Mouse (Mus musculus) left cerebral cortex, postnatal 25 days (tissue): ENCODE results near the gene Bri3. TPM values are rescaled to one million over a fixed set of nuclear protein-coding genes. Genes with fewer than 3 reads are reported as not detected.

Source experiments
- DNase-seq, 2 experiments: peaks; one replicate each; pipeline ENCODE4 v3.0.0; 2022; ENCODE audit warnings: low spot score in 2 of 2, mixed read lengths in 1 of 2
- intact Hi-C: fragments of 180-260 bp; cut with DNase I; formaldehyde crosslinking; loops from one replicate; pipeline ENCODE4 v1.15.1; 2025
- total RNA-seq, 2 experiments: library from RNA; stranded (reverse); gene quantifications; 2 replicates each; pipeline ENCODE4 v1.2.3; 2021

Bri3 gene
- 10 to 100 TPM; 64.0 to 65.8 TPM for total RNA-seq

DNA sequence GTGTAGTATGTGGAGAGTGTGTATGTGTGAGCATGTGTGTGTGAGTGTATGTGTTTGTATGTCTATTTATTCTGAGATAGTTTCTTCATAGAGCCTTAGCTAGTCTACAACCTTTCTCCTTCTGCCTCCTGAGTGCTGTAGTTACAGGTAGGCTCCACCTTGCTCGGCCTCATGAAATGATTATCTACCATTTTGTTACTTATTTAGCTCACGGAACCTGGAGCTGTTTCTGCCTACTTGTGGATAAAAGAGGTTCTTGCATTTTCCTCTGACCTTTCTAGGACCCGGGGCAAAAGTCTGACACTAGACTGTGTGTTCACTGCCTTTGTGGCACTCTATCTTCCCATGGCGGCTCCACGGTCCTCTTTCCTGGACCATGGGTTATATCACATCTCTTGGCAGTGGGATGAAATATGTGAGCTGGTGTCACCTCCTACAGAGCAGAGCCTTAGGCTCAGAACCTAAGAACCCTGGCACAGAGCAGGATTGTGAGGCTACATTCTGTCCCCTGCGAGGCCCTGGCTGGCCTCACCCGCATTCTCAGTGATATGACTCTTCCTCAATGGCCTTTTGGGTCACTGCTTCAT lies at the start of gene Bri3:
Gene Bri3, plus strand, starts transcription at position 537 of the 587 bp plus-strand sequence.
- intact Hi-C loops = no loop called here
- DNase-seq = no peak

DNA sequence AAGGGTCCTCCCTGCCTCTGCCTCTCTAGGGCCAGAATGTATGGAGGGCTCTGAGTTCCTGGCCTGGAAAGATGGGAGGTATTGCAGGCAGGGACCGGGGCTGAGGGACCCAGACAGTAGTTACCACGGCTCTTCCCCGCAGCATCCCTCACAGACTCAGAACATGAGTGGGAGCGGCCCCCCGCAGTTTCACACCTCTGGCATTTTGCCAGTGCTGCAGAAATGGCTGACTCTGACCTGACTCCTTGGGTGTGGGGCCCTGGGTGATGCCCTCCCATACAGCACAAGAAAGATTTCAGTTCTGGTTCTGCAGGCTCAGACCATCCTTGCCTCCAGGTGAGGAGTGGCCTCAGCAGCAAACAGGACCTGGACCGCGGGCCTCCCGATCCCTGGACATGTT lies 48.7 kb upstream of the Bri3 start:
- intact Hi-C loops = no loop called here
- no peak for DNase-seq

DNA sequence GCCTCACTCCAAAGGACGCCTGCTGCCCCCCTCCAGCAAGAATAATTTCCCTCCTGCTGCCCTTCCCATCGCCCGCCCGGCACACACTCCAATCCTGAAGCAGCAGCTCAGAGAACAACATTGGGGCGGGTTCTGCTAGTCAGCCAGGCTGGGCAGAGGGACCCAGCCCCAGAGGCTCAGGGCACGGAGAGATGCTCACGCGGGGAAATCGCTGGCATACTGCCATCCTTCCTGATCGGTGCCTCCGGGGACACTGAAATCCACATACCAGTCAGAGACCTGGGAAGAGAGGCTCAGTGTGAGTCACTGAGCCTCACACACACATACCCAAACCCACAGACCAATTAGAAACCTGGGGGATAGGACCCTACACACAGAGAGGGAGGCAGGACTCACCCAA lies 43.6 kb upstream of the Bri3 start:
- DNase-seq = no peak
- intact Hi-C loops = no loop called here

DNA sequence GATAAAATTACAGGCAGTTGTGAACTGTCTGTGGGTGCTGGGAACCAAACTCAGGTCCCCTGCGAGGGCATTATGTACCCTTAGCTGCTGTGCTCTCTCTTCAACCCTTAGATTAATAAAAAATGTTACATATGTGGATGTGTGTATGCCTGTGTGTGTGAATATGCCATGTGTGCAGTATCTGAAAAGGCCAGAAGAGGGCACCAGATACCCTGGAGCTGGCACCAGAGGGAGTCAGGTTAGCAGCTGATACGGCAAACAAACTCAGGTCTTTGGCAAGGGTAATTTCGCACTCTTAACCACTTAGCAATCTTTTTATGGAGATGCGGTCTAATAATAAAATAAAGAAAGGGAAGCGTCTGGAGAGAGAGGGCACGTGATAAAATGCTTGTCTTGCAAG lies 41.8 kb upstream of the Bri3 start:
- intact Hi-C loops = no loop called here
- DNase-seq = no peak

- DNase-seq = no peak
- intact Hi-C loops = no loop called here
Measured at GRCm38 (mm10) chr5:144203398-144203959, 40.8 kb upstream of the Bri3 start.

DNA sequence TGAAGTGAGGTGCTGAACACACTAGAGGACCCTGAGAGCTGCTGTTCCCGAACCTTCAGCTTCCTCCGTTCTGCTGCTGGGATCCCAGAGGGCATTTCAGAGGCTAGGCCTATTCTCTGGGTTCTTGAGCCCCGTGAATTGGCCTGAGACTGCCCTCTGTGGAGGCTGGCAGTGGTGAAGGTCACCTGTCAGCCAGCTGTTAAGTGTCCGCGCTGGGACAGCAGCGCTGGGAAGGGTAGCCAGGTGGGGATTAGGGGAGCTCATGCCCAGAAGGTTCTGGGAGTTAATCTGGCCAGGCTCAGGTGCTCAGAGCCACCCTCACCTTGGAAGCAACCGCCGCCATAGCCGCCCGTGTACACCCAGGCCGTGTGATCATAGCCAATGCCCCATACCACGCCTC lies 39.9 kb upstream of the Bri3 start:
- intact Hi-C loops = no loop called here
- DNase-seq = no peak

GRCm38 (mm10) chr5:144204911-144205310 lies 39.3 kb upstream of the Bri3 start:
- no peak for DNase-seq
- intact Hi-C loops = loop anchor here (5.0 kb wide), 1 partner anchor 532 kb away; no protein-coding TSS in a partner anchor

DNA sequence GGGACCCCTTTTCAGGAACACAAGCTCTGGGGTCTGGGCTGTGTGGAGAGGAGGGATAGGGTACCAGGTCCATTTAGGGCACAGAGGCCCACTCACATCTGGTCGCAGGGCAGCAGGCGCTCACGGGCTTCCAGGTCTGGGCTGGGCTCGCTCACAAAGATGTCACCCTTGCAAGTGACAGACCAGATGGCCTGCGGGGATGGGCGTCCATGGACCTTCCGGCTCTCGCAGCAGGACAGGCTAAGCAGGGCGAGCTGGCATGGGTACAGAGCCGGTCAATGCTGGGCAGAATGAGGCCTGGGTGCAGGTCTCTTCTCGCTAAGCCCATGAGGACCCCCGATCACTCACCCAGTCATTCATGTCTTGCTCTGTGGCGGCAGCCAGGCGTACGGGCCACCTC lies 38.2 kb upstream of the Bri3 start:
- intact Hi-C loops = loop anchor here (5.0 kb wide), 1 partner anchor 531 kb away; no protein-coding TSS in a partner anchor
- DNase-seq = no peak

GRCm38 (mm10) chr5:144207478-144207877 lies 36.8 kb upstream of the Bri3 start:
- intact Hi-C loops = loop anchor here (5.0 kb wide), 1 partner anchor 530 kb away; no protein-coding TSS in a partner anchor
- peak; percentile 50 to 52 for DNase-seq

GRCm38 (mm10) chr5:144214453-144214852 lies 29.8 kb upstream of the Bri3 start:
- intact Hi-C loops = no loop called here
- DNase-seq = no peak

- no peak for DNase-seq
- intact Hi-C loops = no loop called here
Measured at GRCm38 (mm10) chr5:144215992-144216391, 28.2 kb upstream of the Bri3 start.

DNA sequence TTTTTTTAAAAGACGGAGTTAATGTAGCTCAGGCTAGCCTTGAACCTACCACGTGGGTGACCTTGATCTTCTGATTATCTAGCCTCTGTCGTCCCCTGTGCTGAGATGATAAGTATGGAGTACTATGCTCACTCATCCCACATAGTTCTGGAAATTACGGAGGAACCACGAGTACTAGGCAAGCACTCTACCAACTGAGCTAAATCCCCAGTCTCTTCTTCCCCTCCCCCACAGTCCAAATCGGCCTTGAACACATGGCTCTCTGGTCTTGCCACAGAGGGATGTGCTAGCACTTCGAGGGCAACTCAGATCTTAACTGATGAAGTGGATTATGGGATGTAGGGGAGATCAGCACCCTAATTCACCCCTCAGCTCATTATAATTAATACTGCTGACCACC lies 26.2 kb upstream of the Bri3 start:
- intact Hi-C loops = no loop called here
- no peak for DNase-seq

GRCm38 (mm10) chr5:144219306-144219705 lies 24.9 kb upstream of the Bri3 start:
- no peak for DNase-seq
- intact Hi-C loops = no loop called here

DNA sequence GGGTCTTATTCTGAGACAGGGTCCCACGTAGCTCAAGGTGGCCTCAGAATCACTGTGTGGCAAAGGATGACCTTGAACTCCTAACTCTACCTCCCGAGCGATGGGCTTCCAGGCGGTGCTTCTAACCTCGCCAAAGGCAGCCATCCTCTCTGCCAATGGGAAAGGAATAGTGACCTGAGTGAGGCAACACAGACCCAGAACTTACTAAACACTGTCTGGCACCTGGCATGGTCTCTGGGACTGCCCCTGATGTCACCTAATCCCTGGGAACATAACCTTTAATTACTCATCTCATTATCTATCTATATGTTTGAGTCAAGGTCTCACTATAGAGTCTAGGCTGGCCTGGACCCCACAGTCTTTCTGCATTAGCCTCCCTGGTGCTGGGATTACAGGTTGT lies 24.3 kb upstream of the Bri3 start:
- intact Hi-C loops = no loop called here
- DNase-seq = no peak

DNA sequence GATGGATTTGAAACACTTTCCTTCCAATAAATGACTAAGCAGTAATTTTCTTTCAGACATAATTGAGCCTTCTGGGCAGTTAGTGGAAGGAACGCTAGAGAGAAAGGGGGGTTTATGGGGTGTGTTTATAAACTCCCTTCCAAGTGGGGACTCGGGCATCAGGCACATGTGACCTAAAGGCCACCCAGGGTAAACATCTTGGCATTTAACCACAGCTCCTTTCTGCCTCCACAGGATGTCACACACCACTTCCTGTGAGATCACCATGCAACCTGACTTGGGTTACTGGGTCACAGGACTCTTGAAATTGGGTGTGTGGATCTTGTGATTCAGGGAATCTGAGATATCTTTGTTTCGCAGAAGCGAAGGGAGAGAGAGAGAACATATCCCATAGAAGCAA lies 22.9 kb upstream of the Bri3 start:
- intact Hi-C loops = no loop called here
- DNase-seq = no peak

DNA sequence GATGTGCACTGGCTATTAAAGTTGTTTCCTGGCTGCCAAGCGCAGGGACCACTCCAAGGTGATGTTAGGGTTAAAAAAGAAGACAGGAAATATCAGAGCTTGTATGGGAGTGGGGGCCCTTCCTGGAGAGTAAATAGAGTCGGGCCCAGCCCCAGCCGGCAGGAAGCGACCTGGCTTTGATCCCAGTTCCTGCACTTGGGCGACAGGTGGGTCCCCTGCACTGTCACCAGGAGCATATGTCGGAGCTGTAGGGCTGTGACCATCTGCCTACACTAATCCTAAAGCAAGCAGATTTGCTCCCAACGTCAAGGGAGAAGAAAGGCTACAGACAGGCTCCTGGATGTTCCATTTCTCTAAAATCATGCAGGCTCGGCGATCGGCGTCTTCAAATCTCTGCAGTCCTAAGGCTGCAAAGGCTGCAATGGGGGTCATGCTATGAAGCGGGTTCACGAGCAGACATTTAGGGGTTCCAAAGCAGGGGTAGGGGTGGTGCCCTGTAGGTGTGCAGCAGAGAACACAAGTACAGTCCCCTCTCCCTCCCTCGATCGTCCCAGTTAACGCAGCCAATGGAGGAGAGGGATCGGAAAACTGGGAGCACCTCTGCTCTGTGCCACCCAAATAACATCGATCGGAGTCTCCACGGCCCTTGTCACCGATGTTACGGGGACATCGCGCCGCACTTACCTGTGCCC lies 21.3 kb upstream of the Bri3 start:
- intact Hi-C loops = loop anchor here (2.0 kb wide), 1 partner anchor 34 kb away; no protein-coding TSS in a partner anchor
- DNase-seq = no peak

- DNase-seq = peak; percentile 94 to 98
- intact Hi-C loops = loop anchor here (2.0 kb wide), 1 partner anchor 33 kb away; no protein-coding TSS in a partner anchor
Measured at GRCm38 (mm10) chr5:144223503-144223862, 20.8 kb upstream of the Bri3 start, which contains the start of gene Tecpr1. Tecpr1 (minus strand) TSS chr5:144223615.

GRCm38 (mm10) chr5:144223899-144224816 lies 20.1 kb upstream of the Bri3 start:
- intact Hi-C loops = loop anchor here (2.0 kb wide), 1 partner anchor 33 kb away; no protein-coding TSS in a partner anchor
- no peak for DNase-seq

DNA sequence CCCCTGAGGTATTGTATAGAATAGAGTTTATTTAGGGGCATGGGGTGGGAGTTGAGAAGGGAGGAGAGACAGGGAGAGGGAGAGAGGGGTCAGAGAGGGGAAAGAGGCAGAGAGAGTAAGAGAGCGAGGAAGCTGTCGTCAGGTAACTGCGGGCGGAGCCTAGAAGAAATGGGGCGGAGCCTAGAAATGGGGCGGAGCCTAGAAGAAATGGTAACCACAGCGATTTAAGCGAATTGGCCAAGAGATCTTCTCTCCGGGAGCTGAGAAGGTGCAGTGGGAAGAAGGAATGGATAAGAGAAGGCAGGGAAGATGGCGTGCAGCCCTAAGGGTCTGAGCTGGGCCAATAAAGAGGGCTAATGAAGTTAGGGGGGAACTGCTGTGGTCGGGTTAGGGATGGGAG lies 18.0 kb upstream of the Bri3 start:
- intact Hi-C loops = no loop called here
- no peak for DNase-seq

GRCm38 (mm10) chr5:144230216-144230615 lies 14.0 kb upstream of the Bri3 start:
- intact Hi-C loops = no loop called here
- DNase-seq = no peak
